Mouse (Mus musculus): ENCODE measurements at regions not wholly inside any gene's neighbourhood (a gene's known extent, or its start where the extent isn't known, plus 50 kb on each side); places are given as distances from the start of the nearest gene placed in this dataset.

DNA sequence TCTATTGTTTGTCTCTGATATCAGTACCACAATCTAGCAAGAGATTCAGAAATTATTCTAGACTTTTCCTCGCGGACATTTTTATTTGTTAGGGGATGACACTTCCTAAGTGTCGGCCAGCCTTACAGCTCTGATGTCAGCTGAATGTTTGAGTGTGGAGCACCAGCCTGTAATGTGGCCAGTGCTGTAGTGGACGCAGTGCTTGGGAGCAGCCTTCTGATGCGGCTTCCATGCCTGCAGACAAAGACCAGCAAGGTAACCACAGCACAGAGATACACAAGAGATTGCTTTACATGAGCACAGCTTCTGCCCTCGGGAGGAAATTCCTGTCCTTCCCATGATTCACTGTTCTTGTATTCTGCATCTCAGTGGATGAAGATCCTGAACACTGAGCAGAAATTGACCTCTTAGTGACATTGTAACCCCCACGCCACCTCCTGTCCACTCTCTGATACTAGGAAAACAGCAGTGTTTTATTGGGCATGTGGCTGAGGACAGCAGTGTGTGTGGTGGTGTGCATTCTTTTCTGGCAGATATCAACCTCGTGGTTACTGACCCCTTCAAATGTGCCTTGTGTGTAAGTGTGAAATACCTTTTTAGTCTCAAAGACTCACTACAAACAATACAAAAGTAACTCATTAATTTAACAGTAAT lies 54.6 kb upstream of the Chd1 start:
- WGBS = 30% methylated on average over 8 of the region's 8 CpGs
- H3K4me2 ChIP-seq (replicated peaks; ENCODE audit: low read depth, low read length) = no peak overlapping the region
- H3K4me1 ChIP-seq (ENCODE audit: control insufficient read depth, insufficient read depth, low read length) = 0 out of 2 replicates have a peak, but pooled peaks cover 4% of the 10 kb centered on the region
- H3K36me3 ChIP-seq (ENCODE audit: control insufficient read depth, insufficient read depth, low read length) = no peaks in the 10 kb centered on the region
- no peak overlapping the region for H3K27ac ChIP-seq (ENCODE audit: low read depth, low read length)
- H3K4me3 ChIP-seq (ENCODE audit: low read length) = no peak overlapping the region
- peak; percentile 79 for ATAC-seq (ENCODE audit: low FRiP score, low TSS enrichment)
- no peaks in the 10 kb centered on the region for H3K9me3 ChIP-seq (ENCODE audit: control insufficient read depth, low read length)
- no peaks in the 10 kb centered on the region for H3K27me3 ChIP-seq (ENCODE audit: control insufficient read depth, insufficient read depth, low read length)
- no peak overlapping the region for H3K9ac ChIP-seq (ENCODE audit: low read depth, low read length)

DNA sequence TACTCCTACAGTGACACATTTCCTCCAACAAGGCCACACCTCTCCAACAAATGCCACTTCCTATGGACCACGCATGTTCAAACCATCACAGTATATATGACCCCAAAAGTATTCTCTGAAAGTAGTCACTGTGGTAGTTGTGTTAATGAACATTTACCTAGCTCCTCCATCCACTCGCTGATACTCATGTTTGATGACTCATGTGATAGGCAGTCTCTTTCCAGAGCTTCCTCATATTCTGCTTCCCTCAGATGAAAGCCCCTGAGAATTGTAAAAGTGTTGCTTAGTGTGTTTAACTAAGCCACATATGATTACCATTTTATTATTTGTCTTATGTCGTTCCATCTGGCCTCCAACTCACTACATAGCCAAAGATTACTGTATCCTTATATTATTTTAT lies 52.9 kb upstream of the Chd1 start:
- no peak overlapping the region for H3K27ac ChIP-seq (ENCODE audit: low read depth, low read length)
- WGBS = 85% methylated on average over 3 of the region's 3 CpGs
- H3K9ac ChIP-seq (ENCODE audit: low read depth, low read length) = no peak overlapping the region
- 0 out of 2 replicates have a peak, but pooled peaks cover 4% of the 10 kb centered on the region for H3K4me1 ChIP-seq (ENCODE audit: control insufficient read depth, insufficient read depth, low read length)
- H3K4me2 ChIP-seq (replicated peaks; ENCODE audit: low read depth, low read length) = no peak overlapping the region
- no peak for ATAC-seq (ENCODE audit: low FRiP score, low TSS enrichment)
- H3K27me3 ChIP-seq (ENCODE audit: control insufficient read depth, insufficient read depth, low read length) = no peaks in the 10 kb centered on the region
- H3K4me3 ChIP-seq (ENCODE audit: low read length) = no peak overlapping the region
- H3K36me3 ChIP-seq (ENCODE audit: control insufficient read depth, insufficient read depth, low read length) = no peaks in the 10 kb centered on the region
- H3K9me3 ChIP-seq (ENCODE audit: control insufficient read depth, low read length) = no peaks in the 10 kb centered on the region
